Mouse (Mus musculus): ENCODE data around the gene Ifnab. TPM values are rescaled to one million over a fixed set of nuclear protein-coding genes. Genes with fewer than 3 reads are reported as not detected.

The Ifnab gene
- polyA plus RNA-seq, 1 experiment from 2014 or later, result not detected

GRCm38 (mm10) chr4:88644359-88644758, 46.8 kb downstream of the Ifnab start, which contains the start of gene Ifna13:
Gene Ifna13 (minus strand): TSS chr4:88644459.
- 44% methylated on average over 2 of the region's 2 CpGs for WGBS
- no peak within 1 kb of the TSS for H3K9ac ChIP-seq (replicated peaks)
- H3K4me2 ChIP-seq (replicated peaks), result no peak within 1 kb of the TSS
- no peaks in the 10 kb centered on the region for H3K27me3 ChIP-seq
- no peaks in the 10 kb centered on the region for H3K36me3 ChIP-seq
- no peaks in the 10 kb centered on the region for H3K4me1 ChIP-seq
- H3K4me3 ChIP-seq, result no peak within 1 kb of the TSS
- no peak within 1 kb of the TSS for H3K27ac ChIP-seq (replicated peaks)
- no peak for ATAC-seq (replicated peaks)
- H3K9me3 ChIP-seq, result no peaks in the 10 kb centered on the region

GRCm38 (mm10) chr4:88642526-88642925, 48.6 kb downstream of the Ifnab start:
- no peak overlapping the region for H3K4me3 ChIP-seq
- no peak for ATAC-seq (replicated peaks)
- no peaks in the 10 kb centered on the region for H3K4me1 ChIP-seq
- H3K4me2 ChIP-seq (replicated peaks), result no peak overlapping the region
- no peaks in the 10 kb centered on the region for H3K27me3 ChIP-seq
- no peaks in the 10 kb centered on the region for H3K9me3 ChIP-seq
- no peaks in the 10 kb centered on the region for H3K36me3 ChIP-seq
- WGBS, result 27% methylated on average over 2 of the region's 2 CpGs
- no peak overlapping the region for H3K9ac ChIP-seq (replicated peaks)
- H3K27ac ChIP-seq (replicated peaks), result no peak overlapping the region

- H3K4me1 ChIP-seq, result no peaks in the 10 kb centered on the region
- peak overlapping the region; percentile 18 for H3K4me3 ChIP-seq
- H3K27me3 ChIP-seq, result no peaks in the 10 kb centered on the region
- peak; percentile 98 for ATAC-seq (replicated peaks)
- no peaks in the 10 kb centered on the region for H3K36me3 ChIP-seq
- 8% methylated on average over 11 of the region's 11 CpGs for WGBS
- H3K4me2 ChIP-seq (replicated peaks), result peak overlapping the region; percentile 17; the same call in 1 of the 2 replicates
- H3K9ac ChIP-seq (replicated peaks), result no peak overlapping the region
- no peaks in the 10 kb centered on the region for H3K9me3 ChIP-seq
- no peak overlapping the region for H3K27ac ChIP-seq (replicated peaks)
Observed at GRCm38 (mm10) chr4:88641077-88641831, 49.9 kb downstream of the Ifnab start.

GRCm38 (mm10) chr4:88640704-88641076, 50.5 kb downstream of the Ifnab start:
- H3K36me3 ChIP-seq, result no peaks in the 10 kb centered on the region
- no peaks in the 10 kb centered on the region for H3K4me1 ChIP-seq
- 57% methylated on average over 8 of the region's 8 CpGs for WGBS
- H3K27me3 ChIP-seq, result no peaks in the 10 kb centered on the region
- no peak overlapping the region for H3K9ac ChIP-seq (replicated peaks)
- no peak overlapping the region for H3K27ac ChIP-seq (replicated peaks)
- peak overlapping the region; percentile 18 for H3K4me3 ChIP-seq
- H3K9me3 ChIP-seq, result no peaks in the 10 kb centered on the region
- H3K4me2 ChIP-seq (replicated peaks), result peak overlapping the region; percentile 17; the same call in 1 of the 2 replicates
- ATAC-seq (replicated peaks), result peak; percentile 15; the same call in 1 of the 2 replicates

Other genes with a start within 250 kb of the Ifnab start
- not detected in 2 replicates for gene Ifnb1, start 168.6 kb downstream of the Ifnab start, polyA plus RNA-seq (2015; fragmentation: Nextera tagmentation; extraction: Ambion mirVana)
- not detected in 2 replicates for gene Ifna15, start 133.1 kb downstream of the Ifnab start, polyA plus RNA-seq (2015; fragmentation: Nextera tagmentation; extraction: Ambion mirVana)
- gene Ifna14, start 119.6 kb downstream of the Ifnab start, polyA plus RNA-seq (2015; fragmentation: Nextera tagmentation; extraction: Ambion mirVana), result not detected in 2 replicates
- gene Ifna9, start 99.0 kb downstream of the Ifnab start, polyA plus RNA-seq (2015; fragmentation: Nextera tagmentation; extraction: Ambion mirVana), result not detected in 2 replicates
- gene Ifna12, start 88.0 kb downstream of the Ifnab start, polyA plus RNA-seq (2015; fragmentation: Nextera tagmentation; extraction: Ambion mirVana), result not detected in 2 replicates
- not detected in 2 replicates for gene C87499, start 56.9 kb downstream of the Ifnab start, polyA plus RNA-seq (2015; fragmentation: Nextera tagmentation; extraction: Ambion mirVana)
- not detected in 2 replicates for gene Ifna13, start 46.9 kb downstream of the Ifnab start, polyA plus RNA-seq (2015; fragmentation: Nextera tagmentation; extraction: Ambion mirVana)
- gene Ifna16, start 14.4 kb downstream of the Ifnab start, polyA plus RNA-seq (2015; fragmentation: Nextera tagmentation; extraction: Ambion mirVana), result not detected in 2 replicates
- not detected in 2 replicates for gene Ifna2, start 7.4 kb downstream of the Ifnab start, polyA plus RNA-seq (2015; fragmentation: Nextera tagmentation; extraction: Ambion mirVana)
- gene Gm26566, start 30.4 kb upstream of the Ifnab start, polyA plus RNA-seq (2015; fragmentation: Nextera tagmentation; extraction: Ambion mirVana), result 1.6 and 2.3 TPM in 2 replicates
- 117 and 128 TPM in 2 replicates for gene Klhl9, start 31.1 kb upstream of the Ifnab start, polyA plus RNA-seq (2015; fragmentation: Nextera tagmentation; extraction: Ambion mirVana)
- not detected in 2 replicates for gene Gm13271, start 63.5 kb upstream of the Ifnab start, polyA plus RNA-seq (2015; fragmentation: Nextera tagmentation; extraction: Ambion mirVana)
- gene Gm13283, start 68.8 kb upstream of the Ifnab start, polyA plus RNA-seq (2015; fragmentation: Nextera tagmentation; extraction: Ambion mirVana), result 0.14 TPM in 1 of 2 replicates, not detected in the other
- not detected in 2 replicates for gene Gm13290, start 82.5 kb upstream of the Ifnab start, polyA plus RNA-seq (2015; fragmentation: Nextera tagmentation; extraction: Ambion mirVana)
- gene Gm13289, start 85.6 kb upstream of the Ifnab start, polyA plus RNA-seq (2015; fragmentation: Nextera tagmentation; extraction: Ambion mirVana), result not detected in 2 replicates
- gene Gm13272, start 88.5 kb upstream of the Ifnab start, polyA plus RNA-seq (2015; fragmentation: Nextera tagmentation; extraction: Ambion mirVana), result not detected in 2 replicates
- gene Ifnz, start 90.8 kb upstream of the Ifnab start, polyA plus RNA-seq (2015; fragmentation: Nextera tagmentation; extraction: Ambion mirVana), result 0.20 TPM in 1 of 2 replicates, not detected in the other
- gene Gm13276, start 94.3 kb upstream of the Ifnab start, polyA plus RNA-seq (2015; fragmentation: Nextera tagmentation; extraction: Ambion mirVana), result not detected in 2 replicates
- not detected in 2 replicates for gene Gm13277, start 97.3 kb upstream of the Ifnab start, polyA plus RNA-seq (2015; fragmentation: Nextera tagmentation; extraction: Ambion mirVana)
- not detected in 2 replicates for gene Gm13278, start 100.2 kb upstream of the Ifnab start, polyA plus RNA-seq (2015; fragmentation: Nextera tagmentation; extraction: Ambion mirVana)
- gene Gm13275, start 103.1 kb upstream of the Ifnab start, polyA plus RNA-seq (2015; fragmentation: Nextera tagmentation; extraction: Ambion mirVana), result not detected in 2 replicates
- not detected in 2 replicates for gene Gm13279, start 106.0 kb upstream of the Ifnab start, polyA plus RNA-seq (2015; fragmentation: Nextera tagmentation; extraction: Ambion mirVana)
- not detected in 2 replicates for gene Gm13285, start 108.3 kb upstream of the Ifnab start, polyA plus RNA-seq (2015; fragmentation: Nextera tagmentation; extraction: Ambion mirVana)
- gene Gm13287, start 111.9 kb upstream of the Ifnab start, polyA plus RNA-seq (2015; fragmentation: Nextera tagmentation; extraction: Ambion mirVana), result not detected in 2 replicates
- not detected in 2 replicates for gene Gm13288, start 114.2 kb upstream of the Ifnab start, polyA plus RNA-seq (2015; fragmentation: Nextera tagmentation; extraction: Ambion mirVana)
- not detected in 2 replicates for gene Ifna7, start 124.9 kb upstream of the Ifnab start, polyA plus RNA-seq (2015; fragmentation: Nextera tagmentation; extraction: Ambion mirVana)
- gene Ifna11, start 128.6 kb upstream of the Ifnab start, polyA plus RNA-seq (2015; fragmentation: Nextera tagmentation; extraction: Ambion mirVana), result not detected in 2 replicates
- gene Ifna6, start 136.1 kb upstream of the Ifnab start, polyA plus RNA-seq (2015; fragmentation: Nextera tagmentation; extraction: Ambion mirVana), result not detected in 2 replicates
- not detected in 2 replicates for gene Ifna5, start 144.2 kb upstream of the Ifnab start, polyA plus RNA-seq (2015; fragmentation: Nextera tagmentation; extraction: Ambion mirVana)
- not detected in 2 replicates for gene Ifna4, start 150.5 kb upstream of the Ifnab start, polyA plus RNA-seq (2015; fragmentation: Nextera tagmentation; extraction: Ambion mirVana)
- not detected in 2 replicates for gene Ifna1, start 158.7 kb upstream of the Ifnab start, polyA plus RNA-seq (2015; fragmentation: Nextera tagmentation; extraction: Ambion mirVana)
- not detected in 2 replicates for gene Ifne, start 188.8 kb upstream of the Ifnab start, polyA plus RNA-seq (2015; fragmentation: Nextera tagmentation; extraction: Ambion mirVana)

Measured in forebrain, embryonic 15.5 days (tissue).